Mouse (Mus musculus) hindbrain, embryonic 11.5 days (tissue): ENCODE results near the gene Mctp2. TPM values are rescaled to one million over a fixed set of nuclear protein-coding genes. Genes with fewer than 3 reads are reported as not detected.
A peak's percentile ranks its signal among the peaks of the same experiment; 100 is the strongest.
"Not testable (repeated sequence)": the region's sequence is repeated elsewhere in the genome, so short reads cannot be mapped to it uniquely, and the experiment has no call there.

ENCODE experiments used
- ATAC-seq: fragments of 200-750 bp; cut with Nextera tagmentation; 2 replicates; pipeline ENCODE4 v1.8.0; 2017; ENCODE audit warnings: mild to moderate bottlenecking, moderate TSS enrichment, moderate library complexity; ENCODE audit not compliant: low FRiP score
- DNase-seq: peaks from one replicate; pipeline ENCODE4 v3.0.0-alpha.2; 2015; ENCODE audit warnings: low spot score
- H3K27ac ChIP-seq: fragments of 300-500 bp; sonication (generic); 2 replicates; pipeline ENCODE4 v1.5.1; 2014; ENCODE audit warnings: mild to moderate bottlenecking, low read depth, low read length
- H3K27me3 ChIP-seq: fragments of 300-500 bp; sonication (generic); 2 replicates; pipeline ENCODE4 v1.6.1; 2014; ENCODE audit warnings: mild to moderate bottlenecking, low read length, moderate library complexity, mixed read lengths; ENCODE audit not compliant: control insufficient read depth, insufficient read depth
- H3K36me3 ChIP-seq: fragments of 300-500 bp; sonication (generic); 2 replicates; pipeline ENCODE4 v1.6.1; 2014; ENCODE audit warnings: mild to moderate bottlenecking, low read length, moderate library complexity, mixed read lengths; ENCODE audit not compliant: control insufficient read depth, insufficient read depth
- H3K4me1 ChIP-seq: fragments of 300-500 bp; sonication (generic); replicated peaks from 2 replicates; pipeline ENCODE4 v1.6.1; 2014; ENCODE audit warnings: low read length, mixed read lengths; ENCODE audit not compliant: control insufficient read depth, insufficient read depth
- H3K4me2 ChIP-seq: fragments of 300-500 bp; sonication (generic); replicated peaks from 2 replicates; pipeline ENCODE4 v1.6.1; 2014; ENCODE audit warnings: mild to moderate bottlenecking, low read depth, low read length
- H3K4me3 ChIP-seq: fragments of 300-500 bp; sonication (generic); 2 replicates; pipeline ENCODE4 v1.5.1; 2014; ENCODE audit warnings: low read depth, low read length
- H3K9ac ChIP-seq: fragments of 300-500 bp; sonication (generic); 2 replicates; pipeline ENCODE4 v1.6.1; 2014; ENCODE audit warnings: low read depth, low read length
- H3K9me3 ChIP-seq: fragments of 300-500 bp; sonication (generic); 2 replicates; pipeline ENCODE4 v1.6.1; 2016; ENCODE audit warnings: low read length; ENCODE audit not compliant: control insufficient read depth
- WGBS: fragments of 180-500 bp; shearing (Covaris S2); extraction: QIAGEN DNeasy Blood & Tissue Kit; methylation state at CpG from one replicate; pipeline ENCODE4 v1.1.7; 2014; 5-methylcytosine and 5-hydroxymethylcytosine counted together
- polyA plus RNA-seq: library from polyadenylated mRNA; unstranded; fragments of >200 nt; fragmentation: Nextera tagmentation; extraction: Ambion mirVana; gene quantifications from 2 replicates; pipeline ENCODE4 v1.2.1, GENCODE M21; 2014

Mctp2 gene
- polyA plus RNA-seq, 1 experiment from 2014 or later, result 0.12 TPM

GRCm38 (mm10) chr7:72259045-72259444, 47.4 kb downstream of the Mctp2 start:
- Histone ChIP-seq H3K9ac (no peak overlapping the region), H3K4me3 (no peak overlapping the region), H3K36me3 (no peaks in the 10 kb centered on the region), H3K9me3 (no peaks in the 10 kb centered on the region), H3K4me1 (no peaks in the 10 kb centered on the region), H3K27me3 (no peaks in the 10 kb centered on the region), H3K27ac (no peak overlapping the region), H3K4me2 (no peak overlapping the region)
- WGBS, result 91% methylated on average over 10 of the region's 10 CpGs
- DNase-seq, result no peak
- no peak for ATAC-seq

DNA sequence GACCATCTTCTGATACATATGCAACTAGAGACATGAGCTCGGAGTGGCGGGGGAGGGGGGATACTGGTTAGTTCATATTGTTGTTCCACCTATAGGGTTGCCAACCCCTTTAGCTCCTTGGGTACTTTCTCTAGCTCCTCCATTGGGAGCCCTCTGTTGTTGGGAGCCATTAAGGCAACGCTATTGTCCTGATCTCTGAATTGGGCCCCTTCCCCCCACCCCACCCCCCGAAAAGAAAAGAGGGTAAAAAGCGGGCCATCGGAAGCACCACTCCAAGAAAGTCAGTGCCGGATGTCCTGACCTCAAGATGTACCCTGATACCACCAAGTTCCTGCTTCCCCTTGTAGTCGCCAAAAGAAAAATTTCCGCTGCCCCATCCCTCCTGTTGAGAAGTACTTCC, 56.1 kb downstream of the Mctp2 start:
- not testable (repeated sequence) for H3K4me2 ChIP-seq, DNase-seq, H3K9ac ChIP-seq, H3K27ac ChIP-seq, H3K4me1 ChIP-seq, H3K4me3 ChIP-seq, H3K9me3 ChIP-seq, H3K27me3 ChIP-seq, ATAC-seq, H3K36me3 ChIP-seq
- WGBS, result 89% methylated on average over 7 of the region's 9 CpGs

- H3K9ac ChIP-seq, result no peak overlapping the region
- no peak for DNase-seq
- no peak for ATAC-seq
- no peaks in the 10 kb centered on the region for H3K36me3 ChIP-seq
- H3K27ac ChIP-seq, result no peak overlapping the region
- 91% methylated on average over 9 of the region's 9 CpGs for WGBS
- H3K4me3 ChIP-seq, result no peak overlapping the region
- H3K27me3 ChIP-seq, result no peaks in the 10 kb centered on the region
- no peaks in the 10 kb centered on the region for H3K4me1 ChIP-seq
- H3K9me3 ChIP-seq, result no peaks in the 10 kb centered on the region
- H3K4me2 ChIP-seq, result no peak overlapping the region
These were observed 65.1 kb downstream of the Mctp2 start for GRCm38 (mm10) chr7:72241269-72241668.

DNA sequence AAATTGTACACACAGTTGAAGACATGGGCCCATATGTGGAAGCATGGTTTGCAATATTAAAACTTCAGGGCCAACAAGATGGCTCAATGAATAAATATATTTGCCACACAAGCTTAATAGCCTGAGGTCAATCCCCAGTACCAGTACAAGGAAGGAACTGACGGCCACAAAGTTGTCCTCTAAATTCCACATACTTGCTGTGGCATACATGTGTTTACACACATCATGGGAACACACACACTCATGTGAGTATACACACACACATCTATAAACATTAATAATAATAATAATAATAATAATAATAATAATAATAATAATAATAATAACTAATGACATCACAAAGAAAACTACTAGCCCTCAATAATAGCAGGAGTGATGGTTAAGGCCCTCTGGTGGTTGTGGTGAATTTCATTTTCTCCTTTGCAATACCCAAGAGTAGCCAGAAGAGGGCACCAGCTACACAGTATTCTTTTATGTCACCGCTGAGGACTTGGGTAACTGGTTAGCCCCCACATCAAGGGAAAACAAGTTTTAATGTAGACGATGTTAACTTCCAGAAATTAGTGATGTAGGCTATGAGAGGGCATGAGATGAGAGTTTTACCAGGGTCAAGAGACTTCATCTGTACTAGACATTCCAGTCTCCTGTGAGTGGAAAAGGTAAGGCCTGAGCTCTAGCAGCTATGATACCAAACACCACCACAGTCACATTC, 66.5 kb downstream of the Mctp2 start:
- peak; percentile 75 for DNase-seq
- Histone ChIP-seq H3K9ac (no peak overlapping the region), H3K27ac (no peak overlapping the region), H3K27me3 (no peaks in the 10 kb centered on the region), H3K4me3 (no peak overlapping the region), H3K4me1 (no peaks in the 10 kb centered on the region), H3K4me2 (no peak overlapping the region), H3K9me3 (no peaks in the 10 kb centered on the region), H3K36me3 (no peaks in the 10 kb centered on the region)
- no peak for ATAC-seq
- 34% methylated on average over 3 of the region's 3 CpGs for WGBS

GRCm38 (mm10) chr7:72238575-72238974, 67.8 kb downstream of the Mctp2 start:
- Histone ChIP-seq H3K9ac (no peak overlapping the region), H3K4me1 (no peaks in the 10 kb centered on the region), H3K9me3 (no peaks in the 10 kb centered on the region), H3K36me3 (no peaks in the 10 kb centered on the region), H3K4me2 (no peak overlapping the region), H3K4me3 (no peak overlapping the region), H3K27me3 (no peaks in the 10 kb centered on the region), H3K27ac (no peak overlapping the region)
- no peak for ATAC-seq
- peak; percentile 81 for DNase-seq
- 49% methylated on average over 4 of the region's 4 CpGs for whole genome bisulfite sequencing

DNA sequence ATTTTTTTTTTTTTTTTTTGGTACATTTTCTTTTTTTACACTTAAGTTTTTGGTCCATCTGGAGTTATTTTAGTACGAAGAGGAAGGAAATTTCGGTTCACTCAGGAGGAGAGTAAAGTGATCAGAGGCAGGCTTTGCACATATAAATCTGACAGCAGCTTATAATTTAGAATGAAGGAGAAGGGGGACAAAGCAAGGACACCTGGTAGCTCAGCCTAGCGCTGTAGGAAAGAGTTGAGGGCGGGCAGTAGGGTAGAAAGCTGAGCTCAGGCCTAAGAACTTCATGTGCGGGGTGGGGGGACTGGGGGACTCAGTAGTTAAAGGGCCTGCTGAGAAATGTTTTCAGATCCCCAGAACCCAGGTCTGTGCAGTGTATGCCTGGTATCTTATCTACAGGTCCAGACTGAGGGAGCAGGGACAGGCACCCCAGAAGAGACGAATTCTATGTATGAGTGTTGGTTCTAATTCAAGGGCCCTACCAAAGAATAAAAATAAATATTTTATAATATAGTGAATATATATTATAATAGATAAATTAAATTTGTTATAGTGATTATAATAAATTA, 71.9 kb downstream of the Mctp2 start:
- Histone ChIP-seq H3K36me3 (no peaks in the 10 kb centered on the region), H3K27ac (no peak overlapping the region), H3K4me1 (0 out of 2 replicates have a peak, but pooled peaks cover 3% of the 10 kb centered on the region), H3K9ac (no peak overlapping the region), H3K4me3 (no peak overlapping the region), H3K27me3 (no peaks in the 10 kb centered on the region), H3K4me2 (no peak overlapping the region), H3K9me3 (no peaks in the 10 kb centered on the region)
- DNase-seq (no peak), ATAC-seq (no peak)
- WGBS, result 68% methylated on average over 6 of the region's 6 CpGs

- Histone ChIP-seq H3K9ac (no peak overlapping the region), H3K4me2 (no peak overlapping the region), H3K27me3 (no peaks in the 10 kb centered on the region), H3K4me3 (no peak overlapping the region), H3K4me1 (0 out of 2 replicates have a peak, but pooled peaks cover 3% of the 10 kb centered on the region), H3K9me3 (no peaks in the 10 kb centered on the region), H3K36me3 (no peaks in the 10 kb centered on the region), H3K27ac (no peak overlapping the region)
- no peak for DNase-seq
- ATAC-seq, result no peak
- 33% methylated on average over 7 of the region's 7 CpGs for WGBS
These were observed 75.1 kb downstream of the Mctp2 start for GRCm38 (mm10) chr7:72231182-72231877.

GRCm38 (mm10) chr7:72229925-72230324, 76.5 kb downstream of the Mctp2 start:
- DNase-seq, result no peak
- Histone ChIP-seq H3K27me3 (no peaks in the 10 kb centered on the region), H3K4me3 (no peak overlapping the region), H3K27ac (no peak overlapping the region), H3K4me2 (no peak overlapping the region), H3K9me3 (no peaks in the 10 kb centered on the region), H3K36me3 (no peaks in the 10 kb centered on the region), H3K4me1 (0 out of 2 replicates have a peak, but pooled peaks cover 3% of the 10 kb centered on the region), H3K9ac (no peak overlapping the region)
- 16% methylated on average over 7 of the region's 7 CpGs for WGBS
- no peak for ATAC-seq
